ENCODE assay signal across 8 mouse cellular contexts in the genomic region with DNA sequence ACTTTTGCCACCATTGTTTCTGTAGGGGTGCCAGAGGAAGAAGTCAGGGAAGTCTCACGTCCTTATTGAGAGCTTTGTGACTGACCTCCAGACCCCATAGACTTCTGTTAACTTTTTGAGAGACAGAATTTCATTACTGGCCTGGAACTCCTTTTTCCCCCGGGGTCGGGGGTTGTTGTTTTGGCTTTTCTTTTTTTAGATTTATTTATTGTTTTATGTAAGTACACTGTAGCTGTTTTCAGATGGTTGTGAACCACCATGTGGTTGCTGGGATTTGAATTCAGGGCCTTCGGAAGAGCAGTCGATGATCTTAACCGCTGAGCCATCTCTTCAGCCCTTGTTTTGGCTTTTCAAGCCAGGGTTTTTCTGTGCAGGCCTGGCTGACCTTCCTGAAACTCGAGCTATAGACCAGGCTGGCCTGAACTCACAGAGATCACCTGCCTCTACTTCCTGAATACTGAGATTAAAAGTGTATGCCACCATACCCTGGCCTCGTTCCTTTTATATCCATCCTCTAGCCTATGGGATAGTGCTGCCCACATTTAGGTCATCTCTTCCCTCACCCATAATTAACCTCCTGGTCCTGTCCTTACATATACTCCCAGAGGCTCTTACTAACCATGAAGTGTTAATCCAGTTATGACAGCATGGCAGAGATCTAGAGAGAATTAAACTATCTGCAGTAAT. TPM values are rescaled to one million over a fixed set of nuclear protein-coding genes. Genes with fewer than 3 reads are reported as not detected.
A peak's percentile ranks its signal among the peaks of the same experiment; 100 is the strongest.
DNase-seq lines count a peak whose midpoint lies in the region; ATAC-seq and TF ChIP-seq lines count a peak whose summit lies in the region.

No protein-coding gene starts in this region.

- DNase-seq in heart, postnatal 14 days: no peak
- no peak for DNase-seq in liver, embryonic 13.5 days
- no peak for DNase-seq in right cerebral cortex, postnatal 10 days (ENCODE audit: low spot score in 2 of 2)
- no peak for DNase-seq in embryo, embryonic 9.5 days (ENCODE audit: extremely low spot score)

- peaks cover 29% of the 10 kb centered on the region for H3K4me1 ChIP-seq in heart, embryonic 12.5 days (replicated peaks)
- H3K4me1 ChIP-seq in forebrain, embryonic 12.5 days: peaks cover 35% of the 10 kb centered on the region
- peaks cover 37% of the 10 kb centered on the region for H3K4me1 ChIP-seq in liver, embryonic 13.5 days (replicated peaks)

- peaks cover 28% of the 10 kb centered on the region for H3K36me3 ChIP-seq in heart, embryonic 12.5 days
- peaks cover 31% of the 10 kb centered on the region for H3K36me3 ChIP-seq in C2C12 (ENCODE audit: control insufficient read depth, insufficient read depth)
- H3K36me3 ChIP-seq in forebrain, embryonic 12.5 days (replicated peaks): peaks cover 28% of the 10 kb centered on the region
- peaks cover 33% of the 10 kb centered on the region for H3K36me3 ChIP-seq in liver, embryonic 13.5 days

- peaks cover 35% of the 10 kb centered on the region for H3K79me3 ChIP-seq in C2C12 (ENCODE audit: low read depth)

- peak overlapping the region; percentile 78 for H3K27ac ChIP-seq in heart, embryonic 12.5 days (ENCODE audit: poor library complexity, severe bottlenecking)
- H3K27ac ChIP-seq in forebrain, embryonic 12.5 days: peak overlapping the region; percentile 95
- peak overlapping the region; percentile 92 for H3K27ac ChIP-seq in liver, embryonic 13.5 days

- H3K9ac ChIP-seq in heart, embryonic 12.5 days: no peak overlapping the region
- peak overlapping the region; percentile 38 for H3K9ac ChIP-seq in forebrain, embryonic 12.5 days
- peak overlapping the region; percentile 80 for H3K9ac ChIP-seq in liver, embryonic 13.5 days

- ATAC-seq in heart, embryonic 12.5 days (ENCODE audit: insufficient number of reproducible peaks, low FRiP score): no peak
- no peak for ATAC-seq in forebrain, embryonic 12.5 days (ENCODE audit: low FRiP score)
- no peak for ATAC-seq in liver, embryonic 13.5 days (ENCODE audit: low read depth)
- ATAC-seq in megakaryocyte progenitor cell, adult 5-6 weeks (replicated peaks; ENCODE audit: poor library complexity): no peak

- H3K4me3 ChIP-seq in heart, embryonic 12.5 days: peak overlapping the region; percentile 100
- H3K4me3 ChIP-seq in C2C12 (ENCODE audit: insufficient read depth, poor library complexity, severe bottlenecking): peak overlapping the region; percentile 40
- H3K4me3 ChIP-seq in forebrain, embryonic 12.5 days (replicated peaks): peak overlapping the region; percentile 82
- peak overlapping the region; percentile 88 for H3K4me3 ChIP-seq in liver, embryonic 13.5 days (replicated peaks)

- TF ChIP-seq CTCF in C2C12 (IDR thresholded peaks at IDR 0.05; ENCODE audit: control insufficient read depth, insufficient read depth, insufficient read length): no peak

- WGBS in heart, embryonic 12.5 days: 25% methylated on average over 8 of the region's 8 CpGs
- 23% methylated on average over 8 of the region's 8 CpGs for WGBS in forebrain, embryonic 12.5 days
- 11% methylated on average over 8 of the region's 8 CpGs for WGBS in liver, embryonic 13.5 days (ENCODE audit: insufficient replicate concordance)

- H3K4me2 ChIP-seq in heart, embryonic 12.5 days: peak overlapping the region; percentile 69
- peak overlapping the region; percentile 80 for H3K4me2 ChIP-seq in forebrain, embryonic 12.5 days
- peak overlapping the region; percentile 89 for H3K4me2 ChIP-seq in liver, embryonic 13.5 days

- intact Hi-C loops in heart, postnatal 14 days (cut with DNase I): loop anchor here (5.0 kb wide), 3 partner anchors 54 to 129 kb away; partner anchors contain the start of gene Nat14

- H3K79me2 ChIP-seq in C2C12 (ENCODE audit: control insufficient read depth, insufficient read depth): peaks cover 39% of the 10 kb centered on the region

- no peaks in the 10 kb centered on the region for H3K27me3 ChIP-seq in heart, embryonic 12.5 days (replicated peaks)
- no peaks in the 10 kb centered on the region for H3K27me3 ChIP-seq in C2C12 (ENCODE audit: control insufficient read depth, insufficient read depth, insufficient read length)
- no peaks in the 10 kb centered on the region for H3K27me3 ChIP-seq in forebrain, embryonic 12.5 days
- H3K27me3 ChIP-seq in liver, embryonic 13.5 days: no peaks in the 10 kb centered on the region

- no peaks in the 10 kb centered on the region for H3K9me3 ChIP-seq in heart, embryonic 12.5 days (replicated peaks)
- H3K9me3 ChIP-seq in forebrain, embryonic 12.5 days: no peaks in the 10 kb centered on the region
- H3K9me3 ChIP-seq in liver, embryonic 13.5 days (replicated peaks): no peaks in the 10 kb centered on the region

- peak overlapping the region; percentile 47 for H3ac ChIP-seq in C2C12 (ENCODE audit: control insufficient read depth, insufficient read length, low read depth)

TF ChIP-seq in C2C12, 6 proteins besides CTCF, POLR2A, EP300 and RAD21:
- TF ChIP-seq MYOD1 (IDR thresholded peaks at IDR 0.05; ENCODE audit: control insufficient read depth, insufficient read length, low read depth) (no peak), MYOG (IDR thresholded peaks at IDR 0.05; ENCODE audit: control insufficient read depth, extremely low read depth, insufficient read length) (no peak), CEBPB (IDR thresholded peaks at IDR 0.05; ENCODE audit: low read depth) (no peak), MAX (IDR thresholded peaks at IDR 0.05) (no peak), USF1 (IDR thresholded peaks at IDR 0.05; ENCODE audit: low read depth) (no peak), FOSL1 (IDR thresholded peaks at IDR 0.05; ENCODE audit: insufficient read depth, low read length, poor library complexity, severe bottlenecking) (no peak)

RNA-seq across cellular contexts. Expression of gene Ube2s, which starts 0.9 kb away (rescaled TPM):
- 344 and 363 TPM in 2 replicates for polyA plus RNA-seq in heart, embryonic 12.5 days (2016; fragmentation: Nextera tagmentation; extraction: Ambion mirVana)
- total RNA-seq in heart, postnatal 14 days (2021): 100 to 1,000 TPM in 1 of 2 experiments, 10 to 100 TPM in 1; 97.9 to 112 TPM
- polyA plus RNA-seq in C2C12 (2012; fragmentation: generic; extraction: Trizol): 599 TPM
- 434 and 445 TPM in 2 replicates for polyA plus RNA-seq in forebrain, embryonic 12.5 days (2016; fragmentation: Nextera tagmentation; extraction: Ambion mirVana)
- polyA plus RNA-seq in liver, embryonic 13.5 days (2015; fragmentation: Nextera tagmentation; extraction: Ambion mirVana): 282 and 292 TPM in 2 replicates
- 280 and 341 TPM in 2 replicates for total RNA-seq in megakaryocyte progenitor cell, adult 5-6 weeks (2015)
- 169 and 190 TPM in 2 replicates for total RNA-seq in megakaryocyte progenitor cell, adult 5-6 weeks (2017)

RNA-seq across cellular contexts. Expression of gene Rpl28, which starts 20.6 kb away (rescaled TPM):
- polyA plus RNA-seq in heart, embryonic 12.5 days (2016; fragmentation: Nextera tagmentation; extraction: Ambion mirVana): 279 and 284 TPM in 2 replicates
- total RNA-seq in heart, postnatal 14 days (2021): 100 to 1,000 TPM; 469 to 532 TPM
- 3,556 TPM for polyA plus RNA-seq in C2C12 (2012; fragmentation: generic; extraction: Trizol)
- polyA plus RNA-seq in forebrain, embryonic 12.5 days (2016; fragmentation: Nextera tagmentation; extraction: Ambion mirVana): 306 and 310 TPM in 2 replicates
- polyA plus RNA-seq in liver, embryonic 13.5 days (2015; fragmentation: Nextera tagmentation; extraction: Ambion mirVana): 242 and 279 TPM in 2 replicates
- total RNA-seq in megakaryocyte progenitor cell, adult 5-6 weeks (2015): 1,898 and 2,111 TPM in 2 replicates
- total RNA-seq in megakaryocyte progenitor cell, adult 5-6 weeks (2017): 686 and 710 TPM in 2 replicates

RNA-seq across cellular contexts. Expression of gene Tmem238, which starts 23.8 kb away (rescaled TPM):
- 4.6 and 4.8 TPM in 2 replicates for polyA plus RNA-seq in heart, embryonic 12.5 days (2016; fragmentation: Nextera tagmentation; extraction: Ambion mirVana)
- total RNA-seq in heart, postnatal 14 days (2021): 1 to 10 TPM; 4.2 to 4.3 TPM
- 22.9 TPM for polyA plus RNA-seq in C2C12 (2012; fragmentation: generic; extraction: Trizol)
- polyA plus RNA-seq in forebrain, embryonic 12.5 days (2016; fragmentation: Nextera tagmentation; extraction: Ambion mirVana): 2.7 and 3.6 TPM in 2 replicates
- polyA plus RNA-seq in liver, embryonic 13.5 days (2015; fragmentation: Nextera tagmentation; extraction: Ambion mirVana): 13.7 and 14.6 TPM in 2 replicates
- total RNA-seq in megakaryocyte progenitor cell, adult 5-6 weeks (2015): 6.2 and 10.5 TPM in 2 replicates
- 5.4 and 5.5 TPM in 2 replicates for total RNA-seq in megakaryocyte progenitor cell, adult 5-6 weeks (2017)

RNA-seq across cellular contexts. Expression of gene Tmem190, which starts 30.5 kb away (rescaled TPM):
- not detected in 2 replicates for polyA plus RNA-seq in heart, embryonic 12.5 days (2016; fragmentation: Nextera tagmentation; extraction: Ambion mirVana)
- not detected for total RNA-seq in heart, postnatal 14 days (2021)
- polyA plus RNA-seq in C2C12 (2012; fragmentation: generic; extraction: Trizol): 0.84 TPM
- not detected in 2 replicates for polyA plus RNA-seq in forebrain, embryonic 12.5 days (2016; fragmentation: Nextera tagmentation; extraction: Ambion mirVana)
- 0.44 TPM in 1 of 2 replicates, not detected in the other for polyA plus RNA-seq in liver, embryonic 13.5 days (2015; fragmentation: Nextera tagmentation; extraction: Ambion mirVana)
- total RNA-seq in megakaryocyte progenitor cell, adult 5-6 weeks (2015): not detected in 2 replicates
- total RNA-seq in megakaryocyte progenitor cell, adult 5-6 weeks (2017): not detected in 2 replicates

RNA-seq across cellular contexts. Expression of gene Il11, which starts 30.6 kb away (rescaled TPM):
- polyA plus RNA-seq in heart, embryonic 12.5 days (2016; fragmentation: Nextera tagmentation; extraction: Ambion mirVana): 0.28 TPM in 1 of 2 replicates, not detected in the other
- under 1 TPM in 1 of 2 experiments, not detected in 1; 0.12 TPM for total RNA-seq in heart, postnatal 14 days (2021)
- 1.3 TPM for polyA plus RNA-seq in C2C12 (2012; fragmentation: generic; extraction: Trizol)
- 0.24 and 0.77 TPM in 2 replicates for polyA plus RNA-seq in forebrain, embryonic 12.5 days (2016; fragmentation: Nextera tagmentation; extraction: Ambion mirVana)
- polyA plus RNA-seq in liver, embryonic 13.5 days (2015; fragmentation: Nextera tagmentation; extraction: Ambion mirVana): 0.05 TPM in 1 of 2 replicates, not detected in the other
- 0.17 TPM in 1 of 2 replicates, not detected in the other for total RNA-seq in megakaryocyte progenitor cell, adult 5-6 weeks (2015)
- total RNA-seq in megakaryocyte progenitor cell, adult 5-6 weeks (2017): not detected in 2 replicates

Comparison
In these comparisons a context has a peak if more than half of its experiments do, and no peak if none do; other contexts are left out.
1. H3K4me3 ChIP-seq: peak in every context shown above with its lines; median percentile 100 in heart, embryonic 12.5 days; 88 in liver, embryonic 13.5 days; 82 in forebrain, embryonic 12.5 days; 40 in C2C12.
2. RNA of gene Rpl28, which starts 20.6 kb away (polyA plus RNA-seq): 3,556 TPM in C2C12 (single experiment); 306 to 310 TPM in forebrain, embryonic 12.5 days, 279 to 284 TPM in heart, embryonic 12.5 days and 242 to 279 TPM in liver, embryonic 13.5 days; every median in the first group is over 10 times any median in the second.
3. Peak in every context shown above with its lines, with median percentiles within 50 percentile points of each other: H3K27ac ChIP-seq and H3K4me2 ChIP-seq.